Comparison of ENCODE assay signal across 20 mouse cellular contexts in genomic region chr12:70547199-70547598, GRCm38 (mm10).
A peak's percentile ranks its signal among the peaks of the same experiment; 100 is the strongest.
DNase-seq lines count a peak whose midpoint lies in the region; ATAC-seq and TF ChIP-seq lines count a peak whose summit lies in the region.
"Had no signal": no experiment of that assay in that cellular context is flagged by ENCODE, and none has a peak within 500 bp of the region (broad histone marks: within the 10 kb centered on the region; RNA-seq: fewer than 3 reads in every experiment).

No protein-coding gene starts in this region.

- H3ac ChIP-seq in C2C12 (ENCODE audit: control insufficient read depth, insufficient read length, low read depth), result no peak overlapping the region

- CTCF ChIA-PET in Patski (lab: Charles Lee), result interaction anchor here (0.8 kb wide), 1 partner anchor 11 kb away, joined by 3 read pairs; no protein-coding TSS in a partner anchor

- no peaks in the 10 kb centered on the region for H3K79me2 ChIP-seq in C2C12 (ENCODE audit: control insufficient read depth, insufficient read depth)

- H3K27ac ChIP-seq in heart, embryonic 10.5 days, result no peak overlapping the region
- H3K27ac ChIP-seq: forebrain, embryonic 15.5 days; hindbrain, embryonic 14.5 days; intestine, embryonic 15.5 days; liver, embryonic 13.5 days; macrophage; midbrain, embryonic 10.5 days; stomach, embryonic 15.5 days had no signal

- TF ChIP-seq CTCF in C2C12 (IDR thresholded peaks at IDR 0.05; ENCODE audit: control insufficient read depth, insufficient read depth, insufficient read length) (no peak), Patski (IDR thresholded peaks at IDR 0.05) (no peak)

- H3K79me3 ChIP-seq in C2C12 (ENCODE audit: low read depth), result no peaks in the 10 kb centered on the region

- H3K36me3 ChIP-seq in heart, embryonic 10.5 days, result no peaks in the 10 kb centered on the region
- H3K36me3 ChIP-seq in C2C12 (ENCODE audit: control insufficient read depth, insufficient read depth), result no peaks in the 10 kb centered on the region
- H3K36me3 ChIP-seq: forebrain, embryonic 15.5 days; intestine, embryonic 15.5 days; liver, embryonic 13.5 days; midbrain, embryonic 10.5 days; stomach, embryonic 15.5 days had no signal

- H3K4me3 ChIP-seq in heart, embryonic 10.5 days, result no peak overlapping the region
- no peak overlapping the region for H3K4me3 ChIP-seq in C2C12 (ENCODE audit: insufficient read depth, poor library complexity, severe bottlenecking)
- H3K4me3 ChIP-seq: erythroblast, embryonic 14.5 days; forebrain, embryonic 15.5 days; intestine, embryonic 15.5 days; liver, embryonic 13.5 days; midbrain, embryonic 10.5 days; stomach, embryonic 15.5 days had no signal

- peak; percentile 31 to 46 for DNase-seq in heart, adult 9 months (ENCODE audit: low spot score in 2 of 2)
- DNase-seq in heart, embryonic 10.5 days (ENCODE audit: low spot score), result no peak
- DNase-seq in Patski (ENCODE audit: low read depth, low spot score), result peak; percentile 39
- DNase-seq in gastrocnemius, postnatal 25 days, result peak; percentile 51
- DNase-seq in liver, result no peak
- DNase-seq: cerebellum, adult 2 months; cerebellum, postnatal 36 days; kidney, postnatal 4 days; layer of hippocampus, adult 9-11 months; liver, embryonic 13.5 days; lung, embryonic 14.5 days had no signal

- ATAC-seq in Patski, result no peak
- no peak for ATAC-seq in frontal cortex, adult (ENCODE audit: low TSS enrichment)
- ATAC-seq: forebrain, embryonic 15.5 days; intestine, embryonic 15.5 days had no signal

- in situ Hi-C loops in Patski (cut with MboI; ENCODE audit: low pct_unique_long_range_greater_than_20kb), result no loop called here

- H3K9me3 ChIP-seq in heart, embryonic 10.5 days, result no peaks in the 10 kb centered on the region
- H3K9me3 ChIP-seq: forebrain, embryonic 15.5 days; intestine, embryonic 15.5 days; liver, embryonic 13.5 days; midbrain, embryonic 10.5 days; stomach, embryonic 15.5 days had no signal

- WGBS in heart, embryonic 10.5 days, result 69% methylated on average over 6 of the region's 6 CpGs

- POLR2A ChIA-PET in Patski (lab: Charles Lee), result no interaction called here

- H3K4me1 ChIP-seq in heart, embryonic 10.5 days, result peaks cover 19% of the 10 kb centered on the region
- H3K4me1 ChIP-seq: liver, embryonic 13.5 days had no signal

- peaks cover 6% of the 10 kb centered on the region; the same call in 1 of the 2 replicates for H3K27me3 ChIP-seq in heart, embryonic 10.5 days (ENCODE audit: insufficient read depth, poor library complexity, severe bottlenecking)
- H3K27me3 ChIP-seq in C2C12 (ENCODE audit: control insufficient read depth, insufficient read depth, insufficient read length) (no peaks in the 10 kb centered on the region), Patski (no peaks in the 10 kb centered on the region)
- H3K27me3 ChIP-seq: forebrain, embryonic 15.5 days; intestine, embryonic 15.5 days; liver, embryonic 13.5 days; stomach, embryonic 15.5 days had no signal

TF ChIP-seq in C2C12, 6 proteins besides CTCF, POLR2A, EP300 and RAD21:
- TF ChIP-seq MYOD1 (IDR thresholded peaks at IDR 0.05; ENCODE audit: control insufficient read depth, insufficient read length, low read depth) (no peak), CEBPB (IDR thresholded peaks at IDR 0.05; ENCODE audit: low read depth) (peak; percentile 44)

Comparison
In these comparisons a context has a peak if more than half of its experiments do, and no peak if none do; other contexts are left out.
1. DNase-seq: peak in heart, adult 9 months (2 of 2), Patski (single experiment) and gastrocnemius, postnatal 25 days (single experiment); none in heart, embryonic 10.5 days (single experiment) and liver (single experiment).